Comparison of ENCODE assay signal across 22 mouse cellular contexts in genomic region chr4:106097846-106098245, GRCm38 (mm10).
DNase-seq lines count a peak whose midpoint lies in the region; ATAC-seq and TF ChIP-seq lines count a peak whose summit lies in the region.
"Had no signal": no experiment of that assay in that cellular context is flagged by ENCODE, and none has a peak within 500 bp of the region (broad histone marks: within the 10 kb centered on the region; RNA-seq: fewer than 3 reads in every experiment).

No protein-coding gene starts in this region.

- no peak for ATAC-seq in stomach, postnatal 0 days (ENCODE audit: low FRiP score, low TSS enrichment)
- ATAC-seq: forebrain, embryonic 16.5 days; hindbrain, embryonic 16.5 days; inflammation-experienced regulatory T-cells, adult 6 months; intestine, postnatal 0 days had no signal

- no peak overlapping the region for H3K27ac ChIP-seq in kidney, adult 2 months (ENCODE audit: insufficient read depth, low read depth, low read length)
- H3K27ac ChIP-seq in brown adipose tissue, adult 24 weeks (replicated peaks; ENCODE audit: low read depth, low read length): peak overlapping the region; percentile 74
- no peak overlapping the region for H3K27ac ChIP-seq in stomach, postnatal 0 days (replicated peaks)
- H3K27ac ChIP-seq: embryonic facial prominence, embryonic 12.5 days; forebrain, embryonic 12.5 days; gastrocnemius, adult 2 months; hindbrain, embryonic 12.5 days had no signal

- no peak for TF ChIP-seq CTCF in kidney, adult 2 months (conservative IDR thresholded peaks at IDR 0.05; ENCODE audit: insufficient read depth, insufficient read length, low read depth, low read length)
- TF ChIP-seq CTCF in stomach, postnatal 0 days (IDR thresholded peaks at IDR 0.05; ENCODE audit: low read depth): no peak

- no peaks in the 10 kb centered on the region for H3K36me3 ChIP-seq in kidney, adult 2 months (ENCODE audit: control insufficient read depth, insufficient read depth, low read length)
- H3K36me3 ChIP-seq in stomach, postnatal 0 days (ENCODE audit: control insufficient read depth, insufficient read depth, low read length): no peaks in the 10 kb centered on the region
- H3K36me3 ChIP-seq: embryonic facial prominence, embryonic 12.5 days; forebrain, embryonic 12.5 days; hindbrain, embryonic 12.5 days had no signal

- no peak overlapping the region for H3K4me2 ChIP-seq in stomach, postnatal 0 days (replicated peaks; ENCODE audit: low read depth)
- H3K4me2 ChIP-seq: embryonic facial prominence, embryonic 12.5 days; forebrain, embryonic 12.5 days; hindbrain, embryonic 12.5 days had no signal

- H3K9ac ChIP-seq in stomach, postnatal 0 days (ENCODE audit: low read length): no peak overlapping the region
- H3K9ac ChIP-seq: embryonic facial prominence, embryonic 12.5 days; forebrain, embryonic 12.5 days; hindbrain, embryonic 12.5 days had no signal

- H3K4me3 ChIP-seq in kidney, adult 2 months (ENCODE audit: insufficient read depth, low read depth, low read length): no peak overlapping the region
- no peak overlapping the region for H3K4me3 ChIP-seq in brown adipose tissue, adult 24 weeks (ENCODE audit: insufficient read depth, low read depth, low read length)
- no peak overlapping the region for H3K4me3 ChIP-seq in stomach, postnatal 0 days (ENCODE audit: low read depth, low read length)
- H3K4me3 ChIP-seq: embryonic facial prominence, embryonic 12.5 days; forebrain, embryonic 12.5 days; gastrocnemius, adult 2 months; hindbrain, embryonic 12.5 days had no signal

- no peak for TF ChIP-seq EP300 in stomach, postnatal 0 days (optimal IDR thresholded peaks at IDR 0.05)

- peak; percentile 25 for DNase-seq in adrenal gland, postnatal 10 days
- no peak for DNase-seq in adrenal gland, postnatal 4 days (ENCODE audit: low spot score in 2 of 2)
- peak; percentile 29 for DNase-seq in kidney, adult 2 months
- no peak for DNase-seq in kidney, postnatal 14 days
- DNase-seq in 3T3-L1 (ENCODE audit: low read depth, low spot score): peak; percentile 50
- no peak for DNase-seq in stomach, postnatal 0 days (ENCODE audit: low spot score)
- no peak for DNase-seq in frontal cortex, postnatal 10 days (ENCODE audit: low spot score in 2 of 2)
- DNase-seq: cerebellum, adult 11-12 months; cerebellum, adult 9-10 months; cerebellum, postnatal 25 days; gastrocnemius, adult 2 months; gastrocnemius, postnatal 36 days; heart, postnatal 10 days; heart, postnatal 4 days had no signal

- 52% methylated on average over 1 of the region's 1 CpGs for WGBS in kidney, adult 2 months
- WGBS in stomach, postnatal 0 days: 69% methylated on average over 1 of the region's 1 CpGs

- H3K27me3 ChIP-seq in kidney, adult 2 months (replicated peaks; ENCODE audit: control insufficient read depth, insufficient read depth, low read length): no peaks in the 10 kb centered on the region
- H3K27me3 ChIP-seq in stomach, postnatal 0 days (ENCODE audit: control insufficient read depth, insufficient read depth, low read length): no peaks in the 10 kb centered on the region
- H3K27me3 ChIP-seq: embryonic facial prominence, embryonic 12.5 days had no signal

- H3K9me3 ChIP-seq in stomach, postnatal 0 days (ENCODE audit: control insufficient read depth, low read length): no peaks in the 10 kb centered on the region
- H3K9me3 ChIP-seq: embryonic facial prominence, embryonic 12.5 days; forebrain, embryonic 12.5 days; hindbrain, embryonic 12.5 days had no signal

- no peak for TF ChIP-seq POLR2A in kidney, adult 2 months (IDR thresholded peaks at IDR 0.05; ENCODE audit: low read depth, low read length)

- H3K4me1 ChIP-seq in kidney, adult 2 months (ENCODE audit: control insufficient read depth, insufficient read depth, low read length): peaks cover 19% of the 10 kb centered on the region
- peaks cover 14% of the 10 kb centered on the region; the same call in 1 of the 2 replicates for H3K4me1 ChIP-seq in brown adipose tissue, adult 24 weeks (ENCODE audit: control insufficient read depth, insufficient read depth, insufficient read length, low read length)
- H3K4me1 ChIP-seq in stomach, postnatal 0 days (replicated peaks; ENCODE audit: control insufficient read depth, insufficient read depth): 0 out of 2 replicates have a peak, but pooled peaks cover 2% of the 10 kb centered on the region

Comparison
In these comparisons a context has a peak if more than half of its experiments do, and no peak if none do; other contexts are left out.
1. DNase-seq: peak in adrenal gland, postnatal 10 days (single experiment), kidney, adult 2 months (single experiment) and 3T3-L1 (single experiment); none in adrenal gland, postnatal 4 days (0 of 2), kidney, postnatal 14 days (single experiment), stomach, postnatal 0 days (single experiment) and frontal cortex, postnatal 10 days (0 of 2).